Mouse (Mus musculus): ENCODE data around the gene Pts.
A peak's percentile ranks its signal among the peaks of the same experiment; 100 is the strongest.

The Pts gene

GRCm38 (mm10) chr9:50493777-50494176 is 34.7 kb downstream of the Pts start:
- no peak for DNase-seq (ENCODE audit: low read depth, low spot score)

GRCm38 (mm10) chr9:50491531-50492045 is 36.9 kb downstream of the Pts start:
- DNase-seq (ENCODE audit: low read depth, low spot score), result no peak

GRCm38 (mm10) chr9:50490836-50491235 is 37.7 kb downstream of the Pts start:
- no peak for DNase-seq (ENCODE audit: low read depth, low spot score)

GRCm38 (mm10) chr9:50485521-50485920 is 43.0 kb downstream of the Pts start:
- no peak for DNase-seq (ENCODE audit: low read depth, low spot score)

- no peak for DNase-seq (ENCODE audit: low read depth, low spot score)
Measured at GRCm38 (mm10) chr9:50482743-50483142, 45.8 kb downstream of the Pts start.

GRCm38 (mm10) chr9:50479476-50479875 is 49.0 kb downstream of the Pts start:
- DNase-seq (ENCODE audit: low read depth, low spot score), result no peak

GRCm38 (mm10) chr9:50478826-50479225 is 49.7 kb downstream of the Pts start:
- peak; percentile 18 for DNase-seq (ENCODE audit: low read depth, low spot score)

- DNase-seq (ENCODE audit: low read depth, low spot score), result no peak
Measured at GRCm38 (mm10) chr9:50477270-50477669, 51.3 kb downstream of the Pts start.

- no peak for DNase-seq (ENCODE audit: low read depth, low spot score)
Measured at GRCm38 (mm10) chr9:50476651-50477050, 51.9 kb downstream of the Pts start.

GRCm38 (mm10) chr9:50475745-50476144 is 52.8 kb downstream of the Pts start:
- no peak for DNase-seq (ENCODE audit: low read depth, low spot score)

- DNase-seq (ENCODE audit: low read depth, low spot score), result no peak
Measured at GRCm38 (mm10) chr9:50475318-50475717, 53.2 kb downstream of the Pts start.

Data from skeletal muscle tissue, adult 2 months (tissue).